Mouse (Mus musculus): Measurements from ENCODE around the gene Cbx3. TPM values are rescaled to one million over a fixed set of nuclear protein-coding genes. Genes with fewer than 3 reads are reported as not detected.

Cbx3 gene
- polyA plus RNA-seq, 1 experiment from 2014 or later = 622 TPM

DNA sequence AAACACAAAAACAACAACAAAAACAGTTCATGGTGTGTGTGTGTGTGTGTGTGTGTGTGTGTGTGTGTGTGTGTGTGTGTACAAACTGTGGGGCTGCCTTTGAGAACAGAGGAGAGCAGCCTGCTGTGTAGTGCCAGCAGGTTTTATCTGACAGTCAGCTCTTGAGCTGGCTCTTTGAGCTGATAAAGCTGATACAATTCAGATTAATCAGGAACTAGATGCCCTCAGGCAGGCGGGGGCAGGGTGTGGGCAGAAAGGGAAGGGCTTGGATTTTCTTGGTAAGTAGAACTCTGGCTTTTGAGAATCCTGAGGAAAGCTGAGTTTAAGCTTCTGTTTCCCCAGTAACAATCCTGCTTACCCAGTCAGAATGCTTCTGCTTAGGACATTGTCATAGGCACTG, 35.5 kb downstream of the Cbx3 start:
- H3K27ac ChIP-seq = no peak overlapping the region
- peaks cover 23% of the 10 kb centered on the region; the same call in 1 of the 2 replicates for H3K4me1 ChIP-seq (replicated peaks)
- no peaks in the 10 kb centered on the region for H3K27me3 ChIP-seq
- 74% methylated on average over 1 of the region's 1 CpGs for WGBS
- no peak for ATAC-seq (ENCODE audit: insufficient number of reproducible peaks, insufficient read depth, low FRiP score, low TSS enrichment, low read depth)
- no peak overlapping the region for H3K4me2 ChIP-seq
- no peak overlapping the region for H3K4me3 ChIP-seq (replicated peaks)
- H3K9me3 ChIP-seq = no peaks in the 10 kb centered on the region
- no peak overlapping the region for H3K9ac ChIP-seq (replicated peaks)
- H3K36me3 ChIP-seq = no peaks in the 10 kb centered on the region

DNA sequence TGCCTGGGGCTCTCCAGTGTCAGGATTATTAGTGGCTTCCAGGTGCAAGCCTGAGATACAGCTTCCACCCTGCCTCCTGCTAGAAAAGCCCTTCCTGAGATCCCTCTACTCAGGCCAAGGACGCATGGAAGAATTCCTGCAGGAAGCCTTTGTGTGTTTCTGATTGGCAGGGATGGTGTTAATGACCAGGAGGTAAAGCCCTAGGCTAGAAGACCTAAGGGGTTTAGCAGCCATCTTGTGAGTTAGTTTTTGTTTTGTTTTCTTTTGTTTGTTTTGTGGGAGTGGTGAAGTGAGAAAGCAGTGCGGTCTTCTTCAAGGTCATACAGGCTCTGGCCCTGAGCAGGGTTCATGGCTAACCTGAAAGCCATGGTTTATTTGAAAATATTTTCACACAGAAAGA, 37.4 kb downstream of the Cbx3 start:
- WGBS = 57% methylated on average over 2 of the region's 2 CpGs
- no peak for ATAC-seq (ENCODE audit: insufficient number of reproducible peaks, insufficient read depth, low FRiP score, low TSS enrichment, low read depth)
- no peaks in the 10 kb centered on the region for H3K27me3 ChIP-seq
- no peaks in the 10 kb centered on the region for H3K36me3 ChIP-seq
- H3K4me1 ChIP-seq (replicated peaks) = peaks cover 23% of the 10 kb centered on the region; the same call in 1 of the 2 replicates
- no peaks in the 10 kb centered on the region for H3K9me3 ChIP-seq
- no peak overlapping the region for H3K4me3 ChIP-seq (replicated peaks)
- no peak overlapping the region for H3K9ac ChIP-seq (replicated peaks)
- H3K4me2 ChIP-seq = no peak overlapping the region
- H3K27ac ChIP-seq = peak overlapping the region; percentile 5; the same call in 1 of the 2 replicates

DNA sequence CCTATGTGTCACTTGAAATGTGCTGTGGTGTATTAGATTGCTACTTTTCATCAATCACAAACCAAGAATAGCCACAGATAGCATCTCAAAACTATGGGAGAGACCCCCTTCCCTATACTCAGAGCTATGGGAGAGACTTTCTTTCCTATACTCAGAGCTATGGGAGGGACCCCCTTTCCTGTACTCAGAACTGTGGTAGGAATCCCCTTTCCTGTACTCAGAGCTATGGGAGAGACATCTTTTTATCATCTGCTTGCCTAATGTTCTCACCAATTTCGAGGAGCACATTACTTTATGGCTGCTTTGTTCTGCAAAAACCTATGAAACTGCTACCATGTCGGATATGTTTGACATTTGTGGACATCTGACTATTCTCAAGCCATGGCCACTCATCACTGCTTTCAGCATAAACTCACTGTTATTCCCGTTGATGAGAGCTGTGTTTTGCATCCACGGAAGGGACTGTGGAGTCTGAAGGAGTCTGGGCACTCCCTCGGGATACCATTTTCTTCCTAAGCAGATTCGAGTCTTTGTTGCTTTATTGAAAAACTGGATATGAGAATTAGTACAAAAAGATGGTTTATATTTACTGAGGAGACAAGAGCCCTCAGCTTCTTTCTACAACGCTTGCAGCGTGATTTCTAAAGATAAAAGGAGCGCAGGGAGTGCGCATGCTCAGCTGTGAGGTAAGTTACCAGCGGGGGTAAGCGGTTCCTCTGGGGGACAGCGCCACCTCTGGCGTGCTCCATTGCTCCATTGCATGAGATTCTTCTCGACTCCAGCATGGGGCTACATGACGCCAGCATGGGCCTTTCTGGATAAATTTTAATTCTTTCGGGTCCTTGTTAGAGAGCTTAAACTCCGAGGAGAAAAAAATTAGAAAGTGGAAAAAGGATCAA, 38.8 kb downstream of the Cbx3 start:
- no peaks in the 10 kb centered on the region for H3K9me3 ChIP-seq
- H3K9ac ChIP-seq (replicated peaks) = no peak overlapping the region
- no peak for ATAC-seq (ENCODE audit: insufficient number of reproducible peaks, insufficient read depth, low FRiP score, low TSS enrichment, low read depth)
- WGBS = 26% methylated on average over 18 of the region's 18 CpGs
- no peaks in the 10 kb centered on the region for H3K36me3 ChIP-seq
- H3K27ac ChIP-seq = no peak overlapping the region; the same call in 1 of the 2 replicates
- peak overlapping the region; percentile 31 for H3K4me3 ChIP-seq (replicated peaks)
- H3K27me3 ChIP-seq = no peaks in the 10 kb centered on the region
- H3K4me2 ChIP-seq = peak overlapping the region; percentile 54
- peaks cover 23% of the 10 kb centered on the region; the same call in 1 of the 2 replicates for H3K4me1 ChIP-seq (replicated peaks)

DNA sequence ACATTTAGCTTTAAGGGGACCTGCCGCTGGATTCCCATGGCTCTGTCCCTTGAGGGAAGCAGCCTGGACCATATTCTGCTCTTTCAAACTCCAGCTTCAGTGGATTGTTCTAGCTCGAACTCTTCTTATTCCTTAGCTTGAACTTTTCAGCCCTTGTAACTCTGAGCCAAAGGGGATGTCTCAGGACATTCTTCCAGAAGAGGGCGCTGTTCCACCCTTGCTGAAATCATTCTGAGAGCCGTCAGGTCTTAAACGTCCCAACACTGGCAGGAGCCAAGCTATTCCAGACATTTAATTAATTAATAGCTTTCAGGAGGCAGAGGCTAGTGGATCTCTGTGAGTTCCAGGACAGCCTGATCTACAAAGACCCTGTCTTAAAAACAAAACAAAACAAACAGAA, 39.9 kb downstream of the Cbx3 start:
- Histone ChIP-seq H3K9ac (replicated peaks) (no peak overlapping the region), H3K4me2 (no peak overlapping the region), H3K27me3 (no peaks in the 10 kb centered on the region), H3K4me3 (replicated peaks) (no peak overlapping the region), H3K4me1 (replicated peaks) (peaks cover 23% of the 10 kb centered on the region; the same call in 1 of the 2 replicates), H3K36me3 (no peaks in the 10 kb centered on the region), H3K27ac (no peak overlapping the region), H3K9me3 (no peaks in the 10 kb centered on the region)
- ATAC-seq (ENCODE audit: insufficient number of reproducible peaks, insufficient read depth, low FRiP score, low TSS enrichment, low read depth) = no peak
- 31% methylated on average over 5 of the region's 5 CpGs for WGBS

DNA sequence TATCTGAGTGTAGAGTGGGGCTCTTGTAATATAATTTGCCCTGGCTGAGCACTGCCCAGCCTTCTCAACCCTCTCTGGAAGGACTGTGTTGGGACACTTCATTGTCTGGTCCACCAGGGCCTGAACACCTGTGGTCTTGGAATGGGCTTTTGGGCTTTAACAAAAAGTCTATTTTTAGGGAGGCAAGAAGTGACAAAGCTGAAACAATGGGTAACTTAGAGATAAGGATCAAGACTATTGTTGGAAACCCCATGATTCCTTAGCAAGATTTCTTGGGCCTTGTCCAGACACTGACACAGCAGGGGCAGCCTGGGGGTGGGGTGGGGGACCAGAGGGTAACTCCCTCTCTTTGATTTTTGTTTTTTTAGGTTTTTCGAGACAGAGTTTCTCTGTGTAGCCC, 40.8 kb downstream of the Cbx3 start:
- 76% methylated on average over 1 of the region's 1 CpGs for WGBS

DNA sequence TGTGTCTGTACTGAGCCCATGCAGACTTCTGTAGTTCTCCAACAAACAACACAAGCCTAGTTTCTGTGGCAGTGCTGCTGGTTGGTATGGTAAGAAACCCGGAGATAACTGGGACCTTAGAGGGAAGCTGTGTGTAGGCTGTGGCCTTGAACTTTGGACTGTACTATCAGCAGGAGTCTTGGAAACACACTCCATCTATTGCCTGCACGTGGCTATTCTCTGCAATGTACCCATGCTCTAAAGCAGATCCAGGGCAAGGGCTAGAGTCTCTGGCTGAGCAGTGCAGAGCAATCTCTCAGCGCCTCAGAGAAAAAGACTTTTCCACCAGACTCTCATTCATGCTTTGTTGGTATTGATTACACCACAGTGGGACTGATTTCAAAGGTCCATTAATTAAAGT, 43.6 kb downstream of the Cbx3 start:
- Histone ChIP-seq H3K27ac (no peak overlapping the region), H3K27me3 (no peaks in the 10 kb centered on the region), H3K4me2 (no peak overlapping the region), H3K36me3 (no peaks in the 10 kb centered on the region), H3K9ac (replicated peaks) (no peak overlapping the region), H3K4me3 (replicated peaks) (no peak overlapping the region), H3K9me3 (peaks cover 4% of the 10 kb centered on the region; the same call in 1 of the 2 replicates), H3K4me1 (replicated peaks) (peaks cover 10% of the 10 kb centered on the region; the same call in 1 of the 2 replicates)
- WGBS = 86% methylated on average over 3 of the region's 3 CpGs
- ATAC-seq (ENCODE audit: insufficient number of reproducible peaks, insufficient read depth, low FRiP score, low TSS enrichment, low read depth) = no peak

More for the DNA sequence above, 40.8 kb downstream of the Cbx3 start:
- Histone ChIP-seq H3K36me3 (no peaks in the 10 kb centered on the region), H3K27ac (no peak overlapping the region), H3K4me2 (no peak overlapping the region), H3K27me3 (no peaks in the 10 kb centered on the region), H3K9me3 (no peaks in the 10 kb centered on the region), H3K4me3 (replicated peaks) (no peak overlapping the region), H3K9ac (replicated peaks) (no peak overlapping the region), H3K4me1 (replicated peaks) (peaks cover 23% of the 10 kb centered on the region; the same call in 1 of the 2 replicates)
- ATAC-seq (ENCODE audit: insufficient number of reproducible peaks, insufficient read depth, low FRiP score, low TSS enrichment, low read depth) = no peak

DNA sequence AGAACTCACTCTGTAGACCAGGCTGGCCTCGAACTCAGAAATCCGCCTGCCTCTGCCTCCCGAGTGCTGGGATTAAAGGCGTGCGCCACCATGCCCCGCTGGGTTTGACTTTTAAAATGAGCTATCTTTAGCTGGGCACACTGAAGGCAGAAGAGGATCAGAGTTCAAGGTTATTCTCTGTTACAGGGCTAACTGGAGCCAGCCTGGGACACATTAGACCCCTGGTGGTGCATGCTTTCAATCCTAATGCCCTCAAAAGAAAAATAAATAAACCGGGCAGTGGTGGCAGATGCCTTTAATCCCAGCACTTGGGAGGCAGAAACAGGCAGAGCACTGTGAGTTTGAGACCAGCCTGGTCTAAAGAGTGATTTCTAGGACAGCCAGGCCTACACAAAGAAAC, 44.7 kb downstream of the Cbx3 start:
- ATAC-seq (ENCODE audit: insufficient number of reproducible peaks, insufficient read depth, low FRiP score, low TSS enrichment, low read depth) = no peak
- Histone ChIP-seq H3K36me3 (no peaks in the 10 kb centered on the region), H3K4me3 (replicated peaks) (no peak overlapping the region), H3K9me3 (peaks cover 4% of the 10 kb centered on the region; the same call in 1 of the 2 replicates), H3K4me1 (replicated peaks) (no peaks in the 10 kb centered on the region), H3K27ac (no peak overlapping the region), H3K27me3 (no peaks in the 10 kb centered on the region), H3K9ac (replicated peaks) (no peak overlapping the region), H3K4me2 (no peak overlapping the region)
- WGBS = 86% methylated on average over 7 of the region's 7 CpGs

DNA sequence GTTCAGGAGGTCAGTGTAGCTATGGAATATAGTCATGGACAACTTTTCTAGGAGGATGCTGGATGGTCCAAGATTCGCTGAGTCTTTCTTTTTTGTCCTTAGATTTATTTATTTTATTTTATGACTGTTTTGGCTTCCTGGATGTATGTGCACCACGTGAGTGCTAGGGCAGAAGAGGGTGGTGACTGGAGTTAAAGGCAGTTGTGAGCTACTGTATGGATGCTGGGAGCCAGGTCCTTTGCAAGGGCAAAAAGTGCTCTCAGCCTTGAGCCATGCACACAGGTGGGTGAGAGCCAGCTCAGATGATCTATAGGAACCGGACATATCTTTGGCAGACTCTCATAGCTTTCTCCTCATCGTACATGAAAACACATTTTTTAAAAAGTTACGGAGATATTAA, 53.1 kb downstream of the Cbx3 start:
- H3K9me3 ChIP-seq = no peaks in the 10 kb centered on the region
- no peaks in the 10 kb centered on the region for H3K27me3 ChIP-seq
- peaks cover 8% of the 10 kb centered on the region for H3K4me1 ChIP-seq (replicated peaks)
- peak overlapping the region; percentile 71 for H3K9ac ChIP-seq (replicated peaks)
- H3K4me3 ChIP-seq (replicated peaks) = peak overlapping the region; percentile 64
- 27% methylated on average over 5 of the region's 5 CpGs for WGBS
- peak overlapping the region; percentile 77 for H3K4me2 ChIP-seq
- H3K36me3 ChIP-seq = no peaks in the 10 kb centered on the region
- no peak overlapping the region for H3K27ac ChIP-seq
- ATAC-seq (ENCODE audit: insufficient number of reproducible peaks, insufficient read depth, low FRiP score, low TSS enrichment, low read depth) = no peak

DNA sequence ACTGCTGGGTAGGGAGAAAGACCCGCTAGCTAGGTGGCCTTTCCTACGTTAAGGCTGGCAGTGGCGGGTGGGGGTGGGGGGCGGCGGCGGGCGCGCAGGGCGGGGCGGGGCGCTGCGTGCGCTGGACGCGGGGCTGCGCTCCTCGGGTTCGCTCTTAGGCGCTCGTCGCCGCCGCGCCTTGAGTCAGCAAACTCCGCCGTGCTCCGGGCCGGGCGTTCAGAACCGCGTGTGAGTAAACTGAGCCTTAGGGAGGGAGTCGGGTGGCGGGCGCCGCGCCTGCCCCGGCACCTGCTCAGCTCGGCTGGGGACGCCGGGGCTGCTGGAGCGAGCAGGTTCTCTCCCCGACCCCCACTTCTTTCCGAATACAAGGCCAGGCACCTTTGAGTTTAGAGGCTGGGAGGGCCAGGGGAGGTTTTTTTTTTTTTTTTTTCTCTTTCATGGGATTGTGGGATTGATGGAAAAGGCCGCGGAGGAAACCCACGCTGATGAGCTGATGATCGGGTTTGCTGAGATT, 53.7 kb downstream of the Cbx3 start, which contains the start of gene Snx10:
Snx10 (plus strand) TSS at position 95 of the 514 bp plus-strand sequence.
- peak; percentile 76; the same call in 1 of the 2 replicates for ATAC-seq (ENCODE audit: insufficient number of reproducible peaks, insufficient read depth, low FRiP score, low TSS enrichment, low read depth)
- Histone ChIP-seq H3K27me3 (no peaks in the 10 kb centered on the region), H3K9ac (replicated peaks) (peak within 1 kb of the TSS; percentile 71), H3K36me3 (no peaks in the 10 kb centered on the region), H3K4me3 (replicated peaks) (peak within 1 kb of the TSS; percentile 64), H3K4me1 (replicated peaks) (peaks cover 8% of the 10 kb centered on the region), H3K27ac (no peak within 1 kb of the TSS), H3K9me3 (no peaks in the 10 kb centered on the region), H3K4me2 (peak within 1 kb of the TSS; percentile 77)
- under 1% methylated on average over 47 of the region's 47 CpGs for WGBS

DNA sequence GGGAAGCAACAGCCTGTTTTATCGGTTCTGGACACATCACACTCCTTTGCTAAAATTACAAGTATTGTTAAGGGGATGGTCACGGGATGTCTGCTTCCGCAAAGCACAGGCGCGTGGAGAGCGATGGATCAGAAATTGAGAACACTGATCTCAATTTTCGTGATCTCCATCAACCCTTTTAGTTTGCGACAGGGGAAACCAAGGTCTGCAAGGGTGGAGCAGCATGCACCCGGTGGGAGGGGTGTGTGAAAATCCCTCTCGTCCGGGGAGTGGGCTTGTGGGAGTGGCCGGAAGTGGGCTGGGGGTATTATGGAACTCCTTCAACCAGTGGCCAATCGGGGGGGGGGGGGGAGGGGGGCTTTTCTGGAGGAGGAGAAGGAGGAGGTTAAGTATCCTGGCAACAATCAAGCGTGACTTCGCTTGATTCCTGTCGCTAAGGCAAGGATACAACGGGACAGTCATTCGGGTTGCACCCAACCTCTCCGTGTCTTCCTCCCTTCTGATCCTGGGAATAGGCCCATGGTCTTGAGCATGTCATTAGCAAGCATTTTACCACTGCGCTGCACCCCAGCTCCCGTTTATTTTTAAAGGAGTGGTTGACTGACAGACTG, 54.3 kb downstream of the Cbx3 start:
- H3K27me3 ChIP-seq = no peaks in the 10 kb centered on the region
- no peaks in the 10 kb centered on the region for H3K36me3 ChIP-seq
- 0 out of 2 replicates have a peak, but pooled peaks have one; percentile 37 for ATAC-seq (ENCODE audit: insufficient number of reproducible peaks, insufficient read depth, low FRiP score, low TSS enrichment, low read depth)
- H3K9ac ChIP-seq (replicated peaks) = peak overlapping the region; percentile 71
- no peaks in the 10 kb centered on the region for H3K9me3 ChIP-seq
- 1% methylated on average over 21 of the region's 21 CpGs for WGBS
- H3K4me2 ChIP-seq = peak overlapping the region; percentile 77
- no peak overlapping the region for H3K27ac ChIP-seq
- H3K4me3 ChIP-seq (replicated peaks) = peak overlapping the region; percentile 64
- H3K4me1 ChIP-seq (replicated peaks) = peaks cover 8% of the 10 kb centered on the region

DNA sequence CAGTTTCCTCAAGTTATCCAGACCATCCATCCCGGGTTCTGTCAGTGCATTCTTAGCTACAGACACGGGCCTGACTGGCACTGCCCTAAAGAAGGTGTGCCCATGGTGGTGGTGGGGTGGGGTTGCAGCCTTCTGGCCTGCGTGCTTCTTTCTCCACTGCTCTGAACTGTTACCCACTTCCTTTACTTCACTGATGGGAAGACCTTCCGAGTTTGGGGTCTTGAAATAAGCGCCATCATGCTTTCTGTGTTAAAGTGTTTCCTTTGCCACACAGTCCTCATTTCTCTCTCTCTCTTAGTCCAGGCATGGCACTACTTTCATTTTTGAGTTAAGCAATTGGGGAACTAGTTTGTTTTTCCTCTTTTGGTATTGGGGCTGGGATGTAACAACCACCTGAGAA, 54.8 kb downstream of the Cbx3 start:
- peaks cover 8% of the 10 kb centered on the region for H3K4me1 ChIP-seq (replicated peaks)
- H3K9me3 ChIP-seq = no peaks in the 10 kb centered on the region
- WGBS = 55% methylated on average over 5 of the region's 5 CpGs
- H3K36me3 ChIP-seq = no peaks in the 10 kb centered on the region
- H3K27me3 ChIP-seq = no peaks in the 10 kb centered on the region
- no peak overlapping the region for H3K27ac ChIP-seq
- H3K9ac ChIP-seq (replicated peaks) = no peak overlapping the region
- peak overlapping the region; percentile 77 for H3K4me2 ChIP-seq
- no peak for ATAC-seq (ENCODE audit: insufficient number of reproducible peaks, insufficient read depth, low FRiP score, low TSS enrichment, low read depth)
- H3K4me3 ChIP-seq (replicated peaks) = peak overlapping the region; percentile 64

All from limb, embryonic 12.5 days (tissue).